Mouse (Mus musculus): ENCODE results near the gene Gpr150. TPM values are rescaled to one million over a fixed set of nuclear protein-coding genes. Genes with fewer than 3 reads are reported as not detected.

Gene Gpr150
- total RNA-seq, 2 experiments from 2014 or later: 3.4 to 4.2 TPM

DNA sequence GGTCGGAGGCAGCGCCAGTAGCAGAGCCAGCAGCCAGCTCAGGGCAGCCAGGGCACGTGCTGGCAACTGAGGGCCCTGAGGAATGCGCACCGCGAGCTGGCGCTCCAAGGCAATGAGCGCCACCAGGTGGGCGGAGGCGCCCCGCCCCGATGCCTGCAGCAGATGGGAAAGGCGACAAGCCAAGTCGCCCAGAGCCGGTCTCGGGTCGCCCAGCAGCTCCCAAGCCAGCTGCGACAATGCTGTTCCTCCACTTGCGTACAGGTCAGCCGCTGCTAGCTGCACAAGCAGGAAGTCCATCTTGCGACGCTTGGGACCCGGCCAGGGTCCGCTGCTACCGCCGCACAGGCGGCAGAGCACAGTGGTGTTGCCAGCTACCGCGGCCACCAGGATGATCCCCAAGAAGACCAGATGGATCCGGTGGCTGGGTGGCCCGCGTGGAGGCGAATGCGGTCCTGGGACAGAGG lies 503 bp downstream of the Gpr150 start:
- DNase-seq (ENCODE audit: extremely low spot score in 1 of 2, low spot score in 2 of 2): peak; percentile 80
- intact Hi-C loops (cut with DNase I): loop anchor here (1.0 kb wide), 1 partner anchor 38 kb away; the partner anchor contains the start of gene Rfesd
- peak; percentile 21 for TF ChIP-seq CTCF (IDR thresholded peaks at IDR 0.05)
- H3K4me3 ChIP-seq: peak overlapping the region; percentile 66
- peak overlapping the region; percentile 82 for H3K27ac ChIP-seq

DNA sequence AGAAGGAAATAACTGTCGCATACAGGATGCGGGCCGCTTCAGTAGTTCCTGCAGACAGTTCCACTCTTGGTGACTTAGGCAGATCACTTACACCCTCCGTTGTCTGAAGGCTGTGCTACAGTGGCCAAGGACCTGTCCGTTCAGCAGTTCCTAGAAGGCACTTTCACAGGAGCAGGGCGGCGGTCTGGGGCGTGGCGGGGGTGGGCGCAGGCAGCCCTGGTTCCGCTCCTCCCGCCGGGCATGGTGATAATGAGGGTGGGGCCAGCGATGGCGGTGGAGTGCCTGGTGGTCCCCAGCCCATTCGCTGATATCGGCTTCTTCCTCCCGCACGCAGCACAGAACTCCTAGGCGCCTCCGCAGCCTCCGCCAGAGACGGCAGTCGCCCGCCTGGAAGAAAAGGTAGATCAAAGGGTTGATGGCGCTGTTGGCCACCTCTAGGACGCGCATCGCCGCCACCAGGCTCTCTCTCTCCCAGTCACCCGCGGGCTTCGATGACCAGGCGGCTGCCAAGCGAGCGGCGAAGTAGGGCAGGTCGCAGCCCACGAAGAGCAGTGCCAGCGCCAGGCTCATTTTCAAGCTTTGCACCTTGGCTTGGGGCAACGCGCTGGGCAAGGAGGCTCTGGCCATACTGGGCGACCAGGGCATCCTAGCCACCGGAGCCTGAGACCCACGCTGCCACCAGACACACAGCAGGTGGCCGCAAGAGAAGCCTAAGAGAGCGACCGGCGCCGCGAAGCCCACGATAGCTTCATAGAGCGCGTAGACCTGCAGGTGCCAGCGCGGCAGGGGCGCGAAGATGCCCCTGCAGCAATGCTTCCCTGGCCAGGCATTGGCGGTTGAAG lies 1.2 kb downstream of the Gpr150 start:
- TF ChIP-seq CTCF (IDR thresholded peaks at IDR 0.05): no peak
- peak; percentile 31 to 50 for DNase-seq (ENCODE audit: extremely low spot score in 1 of 2, low spot score in 2 of 2)
- intact Hi-C loops (cut with DNase I): loop anchor here (1.0 kb wide), 1 partner anchor 37 kb away; the partner anchor contains the start of gene Rfesd

DNA sequence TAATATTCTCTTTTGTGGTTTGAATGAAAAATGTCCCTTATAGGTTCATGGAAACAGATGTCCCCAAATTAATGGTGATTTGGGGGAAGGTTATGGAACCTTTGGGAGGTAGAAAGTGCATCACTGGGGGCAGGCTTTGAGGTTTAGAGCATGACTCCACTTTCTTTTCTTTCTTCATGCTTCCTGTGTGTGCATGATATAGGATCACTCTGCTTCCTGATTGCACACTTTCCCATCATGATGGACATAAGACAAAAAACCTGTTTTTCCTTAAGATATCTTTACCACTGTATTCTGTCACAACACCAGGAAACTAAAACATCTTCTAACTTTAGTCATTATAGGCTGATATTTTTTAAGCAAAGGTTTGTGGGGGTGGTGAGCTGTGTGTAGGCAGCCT lies 11.8 kb downstream of the Gpr150 start:
- DNase-seq (ENCODE audit: extremely low spot score in 1 of 2, low spot score in 2 of 2): no peak
- H3K4me3 ChIP-seq: no peak overlapping the region
- intact Hi-C loops (cut with DNase I): no loop called here
- TF ChIP-seq CTCF (IDR thresholded peaks at IDR 0.05): no peak
- H3K27ac ChIP-seq: no peak overlapping the region

More for the DNA sequence above, 1.2 kb downstream of the Gpr150 start:
- Histone ChIP-seq H3K27ac (peak overlapping the region; percentile 82), H3K4me3 (peak overlapping the region; percentile 66)

- no peak for TF ChIP-seq CTCF (IDR thresholded peaks at IDR 0.05)
- Histone ChIP-seq H3K27ac (no peak overlapping the region), H3K4me3 (no peak overlapping the region)
- no peak for DNase-seq (ENCODE audit: extremely low spot score in 1 of 2, low spot score in 2 of 2)
- intact Hi-C loops (cut with DNase I): no loop called here
Measured at GRCm38 (mm10) chr13:76042455-76042854, 14.3 kb downstream of the Gpr150 start.

- intact Hi-C loops (cut with DNase I): loop anchor here (5.0 to 10.0 kb wide), 3 partner anchors 147 to 1162 kb away; no protein-coding TSS in a partner anchor
- DNase-seq (ENCODE audit: extremely low spot score in 1 of 2, low spot score in 2 of 2): no peak
- Histone ChIP-seq H3K27ac (no peak overlapping the region), H3K4me3 (no peak overlapping the region)
- no peak for TF ChIP-seq CTCF (IDR thresholded peaks at IDR 0.05)
Measured at GRCm38 (mm10) chr13:76024588-76024987, 32.2 kb downstream of the Gpr150 start.

GRCm38 (mm10) chr13:76021782-76022181 lies 35.0 kb downstream of the Gpr150 start:
- H3K4me3 ChIP-seq: no peak overlapping the region
- DNase-seq (ENCODE audit: extremely low spot score in 1 of 2, low spot score in 2 of 2): no peak
- no peak overlapping the region for H3K27ac ChIP-seq
- TF ChIP-seq CTCF (IDR thresholded peaks at IDR 0.05): peak; percentile 58
- intact Hi-C loops (cut with DNase I): loop anchor here (2.0 to 10.0 kb wide), 4 partner anchors 144 to 1159 kb away; no protein-coding TSS in a partner anchor

DNA sequence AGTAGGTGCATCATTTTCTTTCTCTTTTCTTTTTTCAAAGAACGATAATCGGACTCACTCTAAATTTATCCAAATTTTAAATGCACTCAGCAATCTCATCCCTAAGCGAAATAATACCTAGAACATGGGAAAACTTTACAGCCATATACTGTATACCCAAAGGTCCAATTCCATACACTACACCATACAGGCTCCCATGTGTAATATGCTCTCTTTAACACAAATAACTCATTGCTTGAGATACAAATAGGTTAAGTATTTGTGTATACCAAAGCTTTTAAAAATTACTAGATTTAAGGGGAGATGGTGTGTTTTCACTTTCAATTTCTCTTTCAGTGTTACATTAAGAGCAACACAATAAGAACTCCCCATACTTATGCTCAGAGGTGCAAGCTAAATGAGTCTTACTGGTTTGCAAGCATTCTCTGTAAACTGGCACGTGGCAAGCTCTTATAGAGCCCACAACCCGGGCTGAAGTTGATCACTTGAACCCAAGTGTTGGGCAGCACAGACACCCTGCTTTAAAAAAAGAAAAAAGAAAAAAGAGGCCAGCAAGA lies 37.9 kb downstream of the Gpr150 start:
- TF ChIP-seq CTCF (IDR thresholded peaks at IDR 0.05): no peak
- no peak for DNase-seq (ENCODE audit: extremely low spot score in 1 of 2, low spot score in 2 of 2)
- Histone ChIP-seq H3K27ac (peak overlapping the region; percentile 98), H3K4me3 (peak overlapping the region; percentile 81)
- intact Hi-C loops (cut with DNase I): loop anchor here (1.0 to 10.0 kb wide), 5 partner anchors 37 to 1377 kb away; partner anchors contain the start of genes Ell2, Gpr150 and Rhobtb3

- H3K27ac ChIP-seq: peak within 1 kb of the TSS; percentile 98
- no peak; the same call in 1 of the 2 replicates for TF ChIP-seq CTCF (IDR thresholded peaks at IDR 0.05)
- intact Hi-C loops (cut with DNase I): loop anchor here (1.0 to 10.0 kb wide), 5 partner anchors 38 to 1376 kb away; partner anchors contain the start of genes Ell2, Gpr150 and Rhobtb3
- peak; percentile 95 to 96 for DNase-seq (ENCODE audit: extremely low spot score in 1 of 2, low spot score in 2 of 2)
- H3K4me3 ChIP-seq: peak within 1 kb of the TSS; percentile 81
Measured at GRCm38 (mm10) chr13:76017974-76018843, 38.6 kb downstream of the Gpr150 start, which contains the start of gene Rfesd. Rfesd (minus strand) TSS chr13:76018719.

DNA sequence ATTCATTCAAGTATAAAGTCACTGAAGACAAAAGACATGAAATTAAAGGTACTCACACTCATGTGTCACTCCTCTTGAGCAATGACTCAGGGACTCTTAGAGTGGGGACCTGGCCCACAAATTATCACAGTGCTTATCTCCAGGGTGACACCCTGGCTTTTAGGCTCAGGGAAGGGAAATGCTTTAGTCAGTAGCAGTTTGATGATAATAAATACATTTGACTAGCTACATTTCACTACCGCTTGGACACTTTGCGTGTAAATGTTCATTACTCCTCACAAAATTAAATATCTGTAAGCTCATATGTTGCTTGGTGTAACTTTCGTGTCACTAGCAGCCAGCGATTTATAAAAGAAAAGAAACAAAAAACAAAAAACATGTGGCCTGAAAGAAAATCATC lies 39.3 kb downstream of the Gpr150 start:
- intact Hi-C loops (cut with DNase I): loop anchor here (5.0 to 10.0 kb wide), 2 partner anchors 313 to 1375 kb away; partner anchors contain the start of gene Ell2
- TF ChIP-seq CTCF (IDR thresholded peaks at IDR 0.05): no peak
- Histone ChIP-seq H3K27ac (peak overlapping the region; percentile 98), H3K4me3 (peak overlapping the region; percentile 81)
- DNase-seq (ENCODE audit: extremely low spot score in 1 of 2, low spot score in 2 of 2): no peak

GRCm38 (mm10) chr13:76014511-76014910 lies 42.3 kb downstream of the Gpr150 start:
- Histone ChIP-seq H3K4me3 (no peak overlapping the region), H3K27ac (no peak overlapping the region)
- intact Hi-C loops (cut with DNase I): loop anchor here (10.0 kb wide), 1 partner anchor 310 kb away; the partner anchor contains the start of gene Ell2
- DNase-seq (ENCODE audit: extremely low spot score in 1 of 2, low spot score in 2 of 2): no peak
- no peak for TF ChIP-seq CTCF (IDR thresholded peaks at IDR 0.05)

Other genes with a start within 250 kb of the Gpr150 start
- 10 to 100 TPM; 46.8 to 48.4 TPM for gene Glrx, start 217.1 kb downstream of the Gpr150 start, total RNA-seq (2021)
- 10 to 100 TPM; 13.6 to 15.3 TPM for gene Rhobtb3, start 113.1 kb downstream of the Gpr150 start, total RNA-seq (2021)
- not detected for gene Spata9, start 89.8 kb downstream of the Gpr150 start, total RNA-seq (2021)
- 10 to 100 TPM; 18.7 to 19.3 TPM for gene Rfesd, start 38.3 kb downstream of the Gpr150 start, total RNA-seq (2021)
- 1 to 10 TPM; 4.3 to 6.6 TPM for gene Arsk, start 41.7 kb upstream of the Gpr150 start, total RNA-seq (2021)
- 10 to 100 TPM; 18.6 to 19.6 TPM for gene Ttc37, start 41.7 kb upstream of the Gpr150 start, total RNA-seq (2021)
- not detected for gene Fam81b, start 248.1 kb upstream of the Gpr150 start, total RNA-seq (2021)